Mouse (Mus musculus) E14TG2a.4 (cell line): ENCODE results near the gene Ecd.

Experiments used
- CTCF ChIP-seq: conservative IDR thresholded peaks from 2 replicates; pipeline ENCODE4 v1.5.1; 2014; ENCODE audit warnings: low read length
- NANOG ChIP-seq: IDR thresholded peaks from 2 replicates; pipeline ENCODE4 v1.6.1; 2014; ENCODE audit warnings: borderline replicate concordance, low read length, mixed read lengths
- POU5F1 ChIP-seq: IDR thresholded peaks from 2 replicates; pipeline ENCODE4 v1.6.1; 2014; ENCODE audit warnings: low read length, borderline replicate concordance

- TF ChIP-seq CTCF (no peak), POU5F1 (no peak), NANOG (no peak)
Measured at GRCm38 (mm10) chr14:20331316-20331715, 16.6 kb downstream of the Ecd start.
